Mouse (Mus musculus) 416B (cell line): Measurements from ENCODE around the gene Vwa5b2.

ENCODE experiments used
- DNase-seq: peaks from one replicate; pipeline ENCODE4 v3.0.0; 2011; ENCODE audit warnings: low read depth

Gene Vwa5b2

GRCm38 (mm10) chr16:20589366-20589938, at the start of gene Vwa5b2:
Gene Vwa5b2 (plus strand): TSS chr16:20589471.
- DNase-seq = no peak

GRCm38 (mm10) chr16:20539649-20540048, 49.6 kb upstream of the Vwa5b2 start:
- peak; percentile 27 for DNase-seq

- peak; percentile 51 for DNase-seq
These were observed 48.8 kb upstream of the Vwa5b2 start for GRCm38 (mm10) chr16:20540438-20540837.

- DNase-seq = no peak
These were observed 43.6 kb upstream of the Vwa5b2 start for GRCm38 (mm10) chr16:20545696-20546095.

- no peak for DNase-seq
These were observed 41.8 kb upstream of the Vwa5b2 start for GRCm38 (mm10) chr16:20547423-20547822.

GRCm38 (mm10) chr16:20548096-20548948, 40.9 kb upstream of the Vwa5b2 start, which contains the start of gene Abcf3:
Gene Abcf3 (plus strand): TSS chr16:20548577.
- peak; percentile 100 for DNase-seq

- DNase-seq = no peak
These were observed 40.1 kb upstream of the Vwa5b2 start for GRCm38 (mm10) chr16:20549161-20549560.

GRCm38 (mm10) chr16:20551691-20552090, 37.6 kb upstream of the Vwa5b2 start:
- no peak for DNase-seq

GRCm38 (mm10) chr16:20552594-20552993, 36.7 kb upstream of the Vwa5b2 start:
- no peak for DNase-seq

GRCm38 (mm10) chr16:20555000-20555399, 34.3 kb upstream of the Vwa5b2 start:
- DNase-seq = no peak

GRCm38 (mm10) chr16:20557381-20557780, 31.9 kb upstream of the Vwa5b2 start:
- DNase-seq = no peak

GRCm38 (mm10) chr16:20565075-20565474, 24.2 kb upstream of the Vwa5b2 start:
- DNase-seq = no peak

GRCm38 (mm10) chr16:20589939-20590679, 838 bp downstream of the Vwa5b2 start:
- DNase-seq = no peak

GRCm38 (mm10) chr16:20590680-20591038, 1.4 kb downstream of the Vwa5b2 start:
- no peak for DNase-seq

GRCm38 (mm10) chr16:20591076-20591705, 1.9 kb downstream of the Vwa5b2 start:
- no peak for DNase-seq

- no peak for DNase-seq
These were observed 5.9 kb downstream of the Vwa5b2 start for GRCm38 (mm10) chr16:20595060-20595673.

GRCm38 (mm10) chr16:20595737-20596136, 6.5 kb downstream of the Vwa5b2 start:
- no peak for DNase-seq

- no peak for DNase-seq
These were observed 7.6 kb downstream of the Vwa5b2 start for GRCm38 (mm10) chr16:20596687-20597441.

- DNase-seq = no peak
These were observed 11.2 kb downstream of the Vwa5b2 start for GRCm38 (mm10) chr16:20600511-20600910.

GRCm38 (mm10) chr16:20604705-20605104, 15.4 kb downstream of the Vwa5b2 start:
- DNase-seq = no peak
